Mouse (Mus musculus): ENCODE measurements around the gene Usp53. TPM values are rescaled to one million over a fixed set of nuclear protein-coding genes. Genes with fewer than 3 reads are reported as not detected.
"Not testable (repeated sequence)": the region's sequence is repeated elsewhere in the genome, so short reads cannot be mapped to it uniquely, and the experiment has no call there.

Gene Usp53
- total RNA-seq, 2 experiments from 2014 or later, result 8.6 to 12.5 TPM

DNA sequence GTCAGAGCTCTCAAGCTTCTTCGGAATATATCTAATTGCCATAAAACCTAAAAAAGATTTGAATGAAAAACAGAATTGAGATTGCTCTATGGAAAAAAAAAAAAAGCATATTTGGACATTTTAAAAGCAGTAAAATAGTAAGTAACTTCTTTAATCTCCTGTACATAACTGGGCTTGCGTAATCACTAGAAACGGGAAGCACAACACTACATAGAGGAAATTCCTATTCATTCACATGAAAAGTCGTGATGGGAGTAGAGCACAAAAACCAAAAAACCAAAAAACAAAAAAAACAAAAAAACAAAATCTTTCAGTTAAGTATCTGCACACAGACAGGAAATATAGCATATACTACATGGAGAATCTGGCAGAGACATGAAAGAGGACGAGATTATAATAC lies 20.0 kb downstream of the Usp53 start:
- intact Hi-C loops (cut with DNase I), result no loop called here
- no peak for DNase-seq

DNA sequence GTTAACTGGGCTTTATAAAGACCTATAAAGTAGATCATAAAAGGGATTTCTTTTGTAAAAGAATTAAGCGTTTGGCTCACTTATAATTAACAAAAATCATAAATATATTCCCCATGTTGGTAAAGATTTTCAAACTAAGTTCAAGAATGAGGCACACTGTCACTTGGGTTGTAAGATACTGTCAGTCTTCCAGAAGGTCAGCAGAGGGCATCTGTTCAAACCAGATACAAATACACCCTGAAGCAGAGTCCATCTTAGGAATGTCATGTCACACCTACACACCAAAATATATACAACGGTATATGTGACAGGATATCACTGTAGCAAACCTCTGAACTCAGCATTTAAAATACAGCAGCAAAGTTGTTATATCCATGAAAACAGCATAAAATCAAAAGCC lies 34.2 kb downstream of the Usp53 start:
- DNase-seq, result no peak
- intact Hi-C loops (cut with DNase I), result no loop called here

DNA sequence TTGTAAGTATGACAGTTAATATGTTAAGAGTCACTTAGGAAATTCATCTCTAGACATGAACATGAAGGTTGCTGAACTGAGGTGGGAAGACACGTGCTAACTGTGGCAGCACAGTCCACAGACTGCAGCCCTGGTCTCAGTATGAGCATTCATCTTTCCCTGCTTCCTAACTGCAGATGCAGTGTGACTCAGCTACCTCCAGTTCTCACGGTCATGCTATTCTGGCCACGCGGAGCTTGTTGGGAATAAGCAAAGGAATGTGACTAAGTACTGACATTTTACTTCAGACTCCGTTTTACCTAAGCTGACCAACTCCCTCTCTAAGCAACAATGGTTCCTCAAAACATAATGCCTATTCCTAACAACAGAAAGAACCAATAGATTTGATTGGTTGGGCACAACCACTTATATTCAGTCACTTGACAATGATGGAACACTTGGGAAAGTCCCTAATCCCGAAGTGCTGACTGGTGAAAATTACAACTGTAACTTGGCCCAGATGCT lies 40.9 kb downstream of the Usp53 start:
- no peak for DNase-seq
- intact Hi-C loops (cut with DNase I), result loop anchor here (1.0 kb wide), 1 partner anchor 32 kb away; no protein-coding TSS in a partner anchor

DNA sequence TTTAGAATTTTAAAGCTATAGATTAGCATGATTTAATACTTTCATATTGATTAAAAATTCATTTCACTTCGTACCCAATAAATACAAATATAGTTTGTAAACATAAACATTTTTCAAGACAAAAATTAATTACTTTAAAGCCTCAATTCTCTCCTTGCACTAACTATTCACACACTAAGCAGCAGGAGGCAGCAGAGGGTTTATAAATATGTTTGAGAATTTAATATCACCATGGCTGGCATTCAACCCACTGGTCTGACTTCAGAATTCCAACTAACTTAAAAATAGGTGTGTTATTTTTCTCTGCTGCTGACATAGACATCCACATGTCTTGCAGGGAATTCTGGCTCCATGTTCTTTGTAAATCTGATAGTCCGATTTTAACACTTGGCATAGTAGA lies 45.1 kb downstream of the Usp53 start:
- DNase-seq, result peak; percentile 50 to 58
- intact Hi-C loops (cut with DNase I), result loop anchor here (1.0 kb wide), 2 partner anchors 164 to 220 kb away; no protein-coding TSS in a partner anchor

DNA sequence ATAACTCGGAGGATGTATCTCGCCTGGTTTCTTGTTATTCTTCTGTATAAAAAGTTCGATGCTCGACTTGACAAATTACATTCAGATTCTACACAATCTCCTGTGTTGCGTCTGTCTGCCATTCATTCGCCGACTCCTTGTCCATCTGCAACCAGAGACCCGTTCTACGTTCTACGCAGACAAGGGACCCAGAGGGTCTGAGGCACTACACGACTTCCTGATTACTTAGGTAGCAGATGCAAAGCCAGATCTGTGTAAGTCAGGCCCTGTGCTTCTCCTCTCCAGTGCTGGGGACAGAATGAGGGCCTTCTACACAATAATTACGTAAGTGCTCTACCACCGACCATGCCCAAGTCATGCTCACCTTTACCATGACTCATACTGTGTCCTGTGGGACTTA lies 47.1 kb downstream of the Usp53 start:
- DNase-seq; intact Hi-C loops (cut with DNase I): not testable (repeated sequence)

DNA sequence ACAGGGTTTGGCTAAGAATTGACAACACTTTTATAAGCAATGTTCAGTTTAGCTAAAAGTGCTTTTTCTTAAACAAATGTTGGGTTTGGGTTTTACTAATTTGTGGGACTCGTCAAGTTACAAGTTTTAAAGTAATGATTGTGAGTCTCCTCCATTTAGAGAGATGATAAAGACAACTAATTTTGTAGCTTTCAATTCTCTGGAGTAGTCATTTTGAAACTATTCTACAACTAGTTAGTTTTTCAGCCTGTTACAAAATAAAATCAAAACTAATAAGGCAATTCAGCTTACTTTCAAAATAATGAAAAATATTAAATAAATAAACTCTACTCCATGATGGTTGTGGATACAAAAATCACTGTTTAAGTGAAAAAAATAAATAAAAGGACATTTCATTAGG lies 51.8 kb downstream of the Usp53 start:
- intact Hi-C loops (cut with DNase I), result no loop called here
- DNase-seq, result no peak

DNA sequence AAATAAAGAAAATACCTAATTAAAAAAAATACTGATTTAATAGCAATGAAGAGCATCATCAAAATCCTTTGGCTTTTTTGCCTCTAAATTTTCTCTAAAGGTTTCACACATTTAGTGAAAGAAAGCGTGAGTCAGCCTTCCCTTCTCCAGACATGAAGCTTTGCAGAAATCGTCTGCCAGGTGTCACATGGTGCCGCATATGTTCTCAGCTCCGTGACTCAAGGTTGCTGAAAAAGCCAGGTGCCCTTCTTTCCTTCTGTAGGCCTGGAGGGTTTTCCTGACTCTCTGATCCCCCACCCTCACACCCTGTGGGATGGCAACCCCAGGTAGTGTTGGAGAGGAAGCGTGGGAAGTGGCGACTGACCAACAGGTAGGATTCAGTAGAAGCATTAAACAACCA lies 54.6 kb downstream of the Usp53 start:
- intact Hi-C loops (cut with DNase I), result loop anchor here (10.0 kb wide), 1 partner anchor 635 kb away; the partner anchor contains the start of gene Bcar3
- no peak for DNase-seq

DNA sequence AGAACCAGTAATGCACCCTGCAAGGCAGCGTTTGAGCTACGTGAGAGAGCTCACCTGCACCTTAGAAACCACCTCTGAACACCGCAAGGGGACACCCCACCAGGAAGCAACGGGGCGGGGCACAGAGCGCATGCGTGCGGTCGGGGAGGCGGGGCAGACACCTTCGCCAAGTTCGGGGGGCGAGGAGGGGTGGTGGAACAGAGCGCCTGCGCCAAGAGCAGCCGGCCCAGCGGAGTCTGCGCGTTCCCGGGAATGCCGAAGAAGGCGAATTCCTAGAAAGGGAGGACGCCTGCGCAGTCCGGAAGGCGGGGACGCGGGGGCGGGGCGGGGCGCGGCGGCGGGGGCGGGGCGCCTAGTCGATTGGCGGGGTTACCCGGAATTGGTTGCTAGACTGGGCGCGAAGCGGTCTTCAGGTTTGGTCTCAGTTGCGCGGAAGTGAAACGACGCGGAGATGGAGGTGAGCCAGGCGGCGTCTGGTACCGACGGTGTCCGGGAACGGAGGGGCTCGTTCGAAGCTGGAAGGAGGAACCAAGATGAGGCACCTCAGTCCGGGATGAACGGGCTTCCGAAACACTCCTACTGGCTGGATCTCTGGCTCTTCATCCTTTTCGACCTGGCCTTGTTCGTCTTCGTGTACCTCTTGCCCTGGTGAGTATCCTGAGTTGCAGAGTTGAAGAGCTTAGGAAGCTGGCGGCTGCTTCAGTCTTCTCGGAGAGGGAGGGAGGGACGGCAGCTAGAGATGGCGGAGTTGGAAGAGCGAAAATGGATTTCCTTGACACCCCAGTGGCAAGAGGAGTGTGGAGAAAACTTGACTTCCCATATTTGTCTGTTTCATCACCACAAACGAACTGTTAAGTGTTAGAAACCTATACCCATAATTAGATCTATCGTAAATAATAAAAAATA lies 60.0 kb downstream of the Usp53 start, which contains the start of gene 1810037I17Rik:
TSS of gene 1810037I17Rik (plus strand) at position 195 of the 906 bp plus-strand sequence.
- intact Hi-C loops (cut with DNase I), result loop anchor here (10.0 kb wide), 1 partner anchor 629 kb away; the partner anchor contains the start of gene Bcar3
- DNase-seq, result peak; percentile 95 to 96

DNA sequence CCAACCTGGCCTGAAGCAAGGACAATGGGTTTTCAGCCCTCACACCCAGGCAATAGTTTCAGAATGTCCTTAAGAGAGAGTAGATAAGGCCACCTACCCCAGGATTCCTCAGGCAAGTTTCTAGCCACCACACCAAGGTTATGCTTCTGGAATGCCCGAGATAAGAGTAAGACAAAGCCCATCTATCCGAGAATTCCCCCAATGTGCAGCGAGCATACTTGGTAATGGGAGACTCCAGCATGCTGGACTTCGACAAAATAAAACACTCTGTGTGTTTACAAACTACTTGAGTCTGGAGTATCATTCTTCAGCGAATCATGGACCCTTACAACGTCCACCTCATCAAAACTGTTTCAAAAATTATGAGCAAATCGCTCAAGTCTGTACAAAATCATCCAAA lies 61.2 kb downstream of the Usp53 start:
- no peak for DNase-seq
- intact Hi-C loops (cut with DNase I), result loop anchor here (10.0 kb wide), 1 partner anchor 628 kb away; the partner anchor contains the start of gene Bcar3

DNA sequence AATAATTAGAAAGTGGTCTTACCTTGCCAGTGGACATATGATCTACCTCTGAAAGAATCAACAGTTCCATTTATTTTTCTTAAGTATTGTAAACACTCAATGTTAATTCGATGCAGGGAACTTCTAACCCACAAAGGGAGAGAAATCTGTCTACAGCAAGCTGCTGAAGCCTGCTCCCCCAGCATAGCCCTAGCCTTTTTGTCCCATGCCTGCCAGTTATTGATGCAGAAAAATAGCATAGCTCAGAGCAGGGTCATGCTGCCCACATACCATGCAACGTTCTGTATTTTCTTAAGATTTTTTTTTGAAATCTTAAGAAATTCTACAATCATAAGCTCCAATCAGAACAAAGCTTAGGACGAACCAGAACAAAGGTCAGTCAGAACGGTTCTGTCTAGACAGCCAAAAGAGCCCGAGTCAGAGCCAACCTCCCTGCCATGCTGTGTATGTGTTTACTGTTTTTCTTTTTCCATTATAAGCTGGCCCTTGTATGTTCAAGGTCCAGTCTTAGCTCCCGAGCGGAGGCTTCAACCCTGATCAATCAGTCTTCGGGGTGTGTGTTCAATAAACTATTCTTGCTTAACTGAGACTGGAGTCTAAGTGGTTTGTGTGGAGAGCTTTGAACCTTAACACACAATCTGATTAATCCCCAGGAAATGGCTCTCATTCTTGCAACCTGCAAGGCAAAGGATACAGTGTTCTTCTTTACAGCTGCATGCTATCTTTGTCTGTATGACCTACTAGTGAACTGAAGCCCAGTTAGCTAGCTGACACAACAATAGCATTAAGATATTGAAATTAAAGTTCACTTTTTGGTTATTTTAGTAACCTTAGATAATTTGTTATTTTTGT lies 62.4 kb downstream of the Usp53 start:
- intact Hi-C loops (cut with DNase I), result loop anchor here (10.0 kb wide), 1 partner anchor 627 kb away; the partner anchor contains the start of gene Bcar3
- DNase-seq, result no peak

DNA sequence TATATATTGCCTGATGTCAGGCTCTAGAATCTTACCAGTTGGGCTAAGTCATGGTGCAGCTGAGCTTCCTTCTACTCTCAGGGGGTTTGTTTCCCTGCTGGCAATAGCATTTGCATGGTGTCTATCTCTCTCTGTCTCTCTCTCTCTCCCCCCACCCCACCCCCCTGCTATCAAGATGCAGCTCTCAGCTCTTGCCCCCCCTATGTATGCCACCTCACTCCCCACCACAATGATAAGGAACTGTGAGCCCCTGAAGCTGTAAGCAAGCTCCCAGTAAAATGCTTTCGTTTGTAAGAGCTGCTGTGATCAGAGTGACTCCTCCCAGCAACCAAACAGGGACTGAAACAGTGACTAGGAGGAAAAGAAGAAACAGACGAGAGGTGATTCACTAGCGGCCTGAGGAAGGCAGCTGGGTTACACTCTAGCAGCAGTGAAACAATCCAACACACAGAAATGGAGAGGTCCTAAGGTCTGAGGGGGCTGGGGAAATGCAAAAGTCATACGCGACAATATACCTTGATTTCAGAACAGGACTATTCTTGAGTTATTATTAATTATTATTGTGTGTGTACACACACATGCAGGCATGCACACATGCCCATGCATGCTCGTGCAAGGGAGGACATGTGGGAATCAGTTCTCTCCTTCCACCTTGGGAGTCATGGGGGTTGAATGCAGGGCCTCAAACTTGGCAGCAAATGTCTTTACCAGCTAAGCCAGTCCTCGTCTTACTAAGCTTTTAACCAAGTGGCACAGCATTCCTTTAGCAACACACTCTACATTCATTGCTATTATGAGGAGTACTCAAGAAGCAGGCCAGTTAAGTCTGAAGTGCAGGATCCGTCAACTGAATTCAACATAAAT lies 63.5 kb downstream of the Usp53 start:
- intact Hi-C loops (cut with DNase I), result loop anchor here (10.0 kb wide), 1 partner anchor 626 kb away; the partner anchor contains the start of gene Bcar3

DNA sequence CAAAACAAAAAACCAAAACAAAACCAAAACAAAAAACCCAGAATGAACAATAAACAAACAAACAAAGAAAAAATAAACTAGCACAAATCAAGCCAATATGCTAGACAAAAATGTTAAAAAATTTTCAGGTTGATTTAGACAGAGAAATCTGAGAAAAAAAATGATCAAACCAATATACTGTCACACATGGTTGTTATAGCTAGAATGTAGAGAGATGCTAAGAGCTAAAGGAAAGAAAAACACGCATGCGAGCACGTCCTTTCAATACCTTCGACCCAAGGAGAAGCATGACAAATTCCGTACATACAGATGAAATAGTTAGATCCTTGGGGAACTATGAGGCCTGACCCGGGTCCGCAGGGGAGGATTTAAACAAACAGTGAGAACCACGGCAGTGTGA lies 65.0 kb downstream of the Usp53 start, which contains the start of gene Gm10959:
TSS of gene Gm10959 (minus strand) at position 101 of the 400 bp plus-strand sequence.
- no peak for DNase-seq
- intact Hi-C loops (cut with DNase I), result no loop called here

More for the DNA sequence above, 63.5 kb downstream of the Usp53 start:
- DNase-seq, result no peak

DNA sequence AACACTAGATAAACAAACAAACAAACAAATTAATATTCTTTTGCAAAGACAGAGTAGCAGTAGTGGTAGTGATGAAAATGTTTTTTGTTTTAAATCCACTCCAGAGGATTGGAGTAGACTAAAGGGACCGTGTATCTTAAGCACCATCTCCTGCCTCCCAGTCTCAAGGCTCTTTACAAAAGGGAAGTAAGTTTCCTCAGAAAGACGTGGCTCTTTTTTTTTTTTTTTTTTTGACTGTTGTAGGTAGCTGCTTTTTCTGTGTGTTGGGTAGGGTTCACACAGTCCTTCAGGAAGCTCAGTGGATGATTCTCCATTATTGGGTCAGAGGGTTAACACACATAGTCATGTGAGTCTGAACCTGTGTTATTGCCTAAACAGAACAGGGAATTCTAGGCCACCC lies 65.6 kb downstream of the Usp53 start:
- intact Hi-C loops (cut with DNase I), result no loop called here
- no peak for DNase-seq

DNA sequence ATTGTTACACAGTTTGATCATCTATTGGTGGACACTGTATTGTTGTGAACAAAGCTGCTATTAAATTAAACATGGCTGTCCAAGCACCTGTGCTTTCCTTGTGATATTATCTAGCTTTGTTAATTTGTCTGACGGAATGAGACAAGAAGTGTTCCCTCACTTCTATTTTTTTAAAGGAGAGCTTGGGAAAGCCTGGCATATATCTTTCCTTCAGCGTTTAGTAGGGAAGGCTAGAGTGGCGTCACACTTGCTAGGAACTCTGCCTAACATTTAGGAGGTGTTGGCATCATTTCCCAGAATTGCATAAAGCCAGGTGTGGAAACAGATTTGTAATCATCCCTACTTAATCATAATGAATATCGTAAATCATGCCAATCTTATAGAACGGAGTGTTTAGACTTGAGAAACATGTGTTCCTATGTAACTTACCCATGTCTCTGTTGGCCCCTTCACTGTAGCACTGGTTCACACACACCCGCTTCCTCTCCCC lies 68.1 kb downstream of the Usp53 start:
- intact Hi-C loops (cut with DNase I), result no loop called here
- DNase-seq, result no peak

DNA sequence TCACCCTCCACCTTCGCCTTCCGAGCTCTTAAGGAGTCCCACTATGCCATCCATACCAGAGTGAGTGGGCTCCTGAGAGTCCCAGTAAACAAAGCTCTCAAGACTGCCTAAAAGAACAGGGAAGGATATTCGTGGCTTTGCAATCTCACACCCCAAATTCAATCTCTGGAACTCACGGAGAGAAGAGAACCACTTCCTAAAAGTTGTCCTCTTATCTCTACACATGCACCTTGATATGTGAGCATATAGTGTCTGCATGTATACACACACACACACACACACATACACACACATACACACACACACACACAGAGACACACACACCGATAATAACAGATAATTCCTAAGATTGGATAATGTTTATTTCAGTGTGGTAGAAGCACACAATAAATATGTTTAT lies 68.8 kb downstream of the Usp53 start:
- no peak for DNase-seq
- intact Hi-C loops (cut with DNase I), result no loop called here

DNA sequence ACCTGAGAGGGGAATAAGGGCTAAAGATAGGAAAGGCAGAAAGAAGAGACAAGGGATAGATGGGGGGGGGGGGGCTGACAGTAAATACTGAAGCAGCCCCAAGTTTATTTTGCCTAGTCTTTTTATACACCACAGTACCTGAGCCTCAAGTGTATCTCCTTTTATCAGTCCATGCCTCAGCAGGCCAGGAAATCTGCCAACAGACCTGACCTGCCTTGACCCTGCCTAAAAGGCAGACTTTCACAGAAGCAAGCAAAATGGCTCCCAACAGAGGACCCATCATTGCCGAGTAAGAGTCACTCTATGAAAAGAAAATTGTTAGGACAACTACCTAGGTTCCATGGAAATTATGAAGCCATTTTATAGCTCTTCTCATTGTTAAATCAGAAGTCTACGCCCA lies 76.5 kb downstream of the Usp53 start:
- no peak for DNase-seq
- intact Hi-C loops (cut with DNase I), result no loop called here

DNA sequence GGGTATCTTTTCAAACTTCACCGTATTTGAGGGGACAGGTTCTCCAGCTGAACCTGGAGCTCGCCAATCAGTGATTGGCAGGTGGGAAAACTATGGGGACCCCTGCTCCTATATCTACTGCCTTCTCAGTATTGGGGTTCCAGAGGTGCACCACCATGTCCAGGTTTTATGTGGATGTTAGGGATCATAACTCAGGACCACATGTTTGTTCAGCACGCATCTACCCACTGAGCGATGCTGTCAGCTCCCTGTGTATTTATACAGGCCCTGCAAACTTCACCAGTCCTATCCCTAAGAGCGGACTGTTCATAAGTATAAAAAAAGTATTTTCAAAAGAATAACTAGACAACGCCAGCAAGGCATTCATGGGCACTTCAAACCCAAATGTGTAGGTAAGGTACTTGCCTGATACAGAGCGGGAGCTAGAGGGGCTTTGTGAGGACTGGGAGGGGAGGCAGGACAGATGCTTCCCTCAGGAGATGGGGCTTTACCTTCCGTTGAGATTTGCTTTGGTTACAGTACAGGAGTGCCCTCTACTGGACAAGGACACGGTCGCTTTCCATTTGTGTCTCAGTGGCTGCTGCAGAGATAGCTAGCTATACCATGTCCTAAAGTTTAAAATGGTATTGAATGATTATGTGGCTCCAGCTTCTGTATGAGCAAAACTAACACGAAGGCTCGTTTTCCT lies 80.4 kb downstream of the Usp53 start:
- intact Hi-C loops (cut with DNase I), result loop anchor here (1.0 to 5.0 kb wide), 4 partner anchors 47 to 256 kb away; no protein-coding TSS in a partner anchor
- DNase-seq, result peak; percentile 17 to 23

DNA sequence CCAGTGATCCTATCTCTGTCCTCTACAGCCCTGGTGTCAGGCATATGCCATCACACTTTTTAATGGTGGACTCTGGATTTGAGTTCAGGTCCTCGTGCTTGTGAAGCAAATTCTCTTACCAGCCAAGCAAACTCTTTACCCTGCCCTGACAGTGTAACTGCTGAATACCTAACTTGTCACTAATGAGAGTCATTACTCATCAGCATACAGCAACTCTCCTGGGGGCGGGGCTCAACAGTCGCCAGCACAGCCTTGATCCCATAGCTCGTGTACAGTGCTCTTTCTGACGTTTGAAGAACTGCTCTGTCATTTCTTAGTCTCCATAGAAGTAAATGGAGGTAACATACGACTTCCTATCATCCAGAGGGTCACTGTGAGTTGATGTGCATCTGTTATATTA lies 86.1 kb downstream of the Usp53 start:
- intact Hi-C loops (cut with DNase I), result no loop called here
- DNase-seq, result no peak

Data from heart, postnatal 36 days (tissue).